Mouse (Mus musculus) layer of hippocampus, adult 18-20 months (tissue): ENCODE measurements at regions not wholly inside any gene's neighbourhood (a gene's known extent, or its start where the extent isn't known, plus 50 kb on each side); places are given as distances from the start of the nearest gene placed in this dataset.

ENCODE experiments used
- DNase-seq, 2 experiments: peaks; one replicate each; pipeline ENCODE4 v3.0.0; 2022; ENCODE audit warnings: low spot score in 2 of 2

DNA sequence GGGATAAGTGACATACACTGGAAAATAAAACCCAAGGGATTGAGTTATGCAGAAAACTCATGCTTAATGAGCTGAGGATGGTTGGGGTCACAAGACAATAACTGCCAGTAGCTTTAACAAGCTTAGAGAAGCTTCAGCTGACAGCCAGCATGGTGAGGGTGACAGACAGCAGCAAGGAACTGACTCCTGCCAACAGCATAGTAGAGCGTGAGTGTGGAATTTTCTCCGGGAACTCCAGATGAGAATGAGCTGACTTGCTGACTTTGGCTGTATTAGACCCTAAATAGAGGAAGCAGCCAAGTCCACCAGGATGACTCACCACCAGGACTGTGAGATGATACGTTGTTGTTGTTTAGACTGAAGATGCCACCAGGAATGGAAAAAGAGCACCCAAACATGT, 788.2 kb downstream of the Adgrl2 start:
- no peak for DNase-seq

DNA sequence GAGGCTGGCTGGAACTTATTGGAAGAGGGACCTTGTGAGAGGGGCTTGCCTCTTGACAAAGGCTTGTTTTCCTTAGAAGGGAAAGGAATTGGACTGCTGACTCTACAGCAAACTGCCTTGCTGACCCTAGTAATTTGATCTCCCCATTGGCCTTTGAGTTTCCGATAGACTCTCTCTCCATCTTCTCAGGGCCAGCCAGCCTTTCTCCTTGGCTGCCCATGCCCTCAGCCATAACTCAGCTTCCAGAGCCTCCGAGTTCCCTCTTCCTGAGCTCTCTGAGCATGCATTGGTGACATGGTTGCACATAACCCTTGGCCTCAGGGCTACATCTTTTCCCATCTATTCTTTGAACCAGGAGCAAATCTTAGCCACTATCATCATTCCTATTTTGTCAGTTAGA, 803.7 kb downstream of the Adgrl2 start:
- no peak for DNase-seq

GRCm38 (mm10) chr3:148167556-148167955, 822.8 kb downstream of the Adgrl2 start:
- DNase-seq = no peak

GRCm38 (mm10) chr3:148159059-148159458, 831.3 kb downstream of the Adgrl2 start:
- no peak for DNase-seq

GRCm38 (mm10) chr3:148158533-148158932, 831.8 kb downstream of the Adgrl2 start:
- DNase-seq = no peak

DNA sequence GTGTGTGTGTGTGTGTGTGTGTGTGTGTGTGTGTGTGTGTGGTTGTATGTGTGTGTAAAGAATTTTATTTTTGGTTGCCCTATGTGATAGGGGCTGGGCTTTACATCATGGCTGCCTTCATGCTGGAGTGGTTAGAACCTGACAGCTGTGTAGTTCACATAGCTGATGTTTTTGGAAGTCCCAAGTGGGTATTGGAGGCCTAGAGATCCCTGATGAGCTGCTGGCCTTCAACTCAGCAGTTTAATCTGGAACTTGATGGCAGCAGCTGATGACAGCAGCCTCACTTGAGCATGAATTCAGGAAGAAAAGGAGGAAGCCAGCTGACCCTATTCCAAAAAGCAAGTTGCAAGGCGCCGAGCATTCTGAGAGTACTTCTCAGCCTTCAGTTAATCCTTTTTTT, 846.6 kb downstream of the Adgrl2 start:
- no peak for DNase-seq

DNA sequence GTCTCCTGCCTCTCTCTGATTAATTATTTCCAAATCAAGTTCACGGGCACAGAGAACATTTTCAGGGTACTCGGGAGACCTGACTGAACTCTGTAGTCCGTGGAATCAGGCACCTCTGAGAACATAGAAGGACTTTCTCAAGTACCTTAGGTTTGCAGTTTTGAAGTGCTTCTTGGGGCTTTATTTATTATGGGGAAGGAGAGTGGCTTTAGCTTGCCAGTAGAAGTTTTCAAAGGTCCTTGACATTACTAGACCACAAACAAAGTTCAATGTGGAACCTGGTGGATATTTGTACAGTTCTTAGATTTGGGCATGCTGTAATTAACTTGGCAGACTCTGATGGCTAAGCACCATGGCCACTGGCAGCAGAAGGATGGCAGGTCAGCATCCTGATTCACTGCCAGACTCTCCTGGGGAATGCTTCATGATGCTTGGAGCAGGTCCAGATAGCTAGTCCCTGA, 853.5 kb downstream of the Adgrl2 start:
- no peak for DNase-seq

DNA sequence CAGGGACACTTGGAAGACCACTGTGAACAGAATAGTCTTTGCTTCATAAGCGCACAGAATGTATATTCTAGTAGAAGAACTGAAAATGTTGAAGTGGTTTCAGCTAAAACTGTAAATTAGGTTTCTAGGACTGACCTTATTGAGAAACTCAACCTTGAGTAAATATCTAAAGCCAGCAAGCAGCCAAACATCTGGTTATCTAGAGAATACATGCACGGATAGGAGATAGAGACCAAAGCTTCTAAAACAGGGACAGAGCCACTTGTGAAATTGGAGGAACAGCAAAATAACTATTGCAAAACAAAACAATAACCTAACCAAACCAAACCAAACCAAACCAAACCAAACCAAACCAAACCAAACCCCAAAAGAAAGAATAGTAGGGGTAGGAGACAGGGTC, 855.7 kb downstream of the Adgrl2 start:
- DNase-seq = no peak

- no peak for DNase-seq
These were observed 874.8 kb downstream of the Adgrl2 start for GRCm38 (mm10) chr3:148115576-148115975.

DNA sequence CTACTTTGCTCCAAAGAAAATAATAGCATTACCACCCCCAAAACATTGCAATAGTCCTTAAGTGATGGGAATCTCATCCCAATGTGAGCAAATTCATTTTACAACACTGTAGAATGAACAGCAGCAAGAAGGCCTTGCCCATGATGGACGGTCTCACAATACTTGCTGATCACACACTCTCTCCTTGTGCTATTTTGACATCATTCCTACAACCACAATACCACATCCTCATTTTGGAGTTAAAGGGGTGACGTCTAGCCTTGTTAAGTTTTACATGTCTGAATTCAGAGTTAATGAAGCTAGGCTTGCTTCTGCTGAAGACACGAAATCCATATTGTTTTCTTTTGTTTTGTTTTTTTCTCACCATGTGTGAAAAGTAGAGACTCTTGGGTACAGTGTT, 878.2 kb downstream of the Adgrl2 start:
- no peak for DNase-seq

DNA sequence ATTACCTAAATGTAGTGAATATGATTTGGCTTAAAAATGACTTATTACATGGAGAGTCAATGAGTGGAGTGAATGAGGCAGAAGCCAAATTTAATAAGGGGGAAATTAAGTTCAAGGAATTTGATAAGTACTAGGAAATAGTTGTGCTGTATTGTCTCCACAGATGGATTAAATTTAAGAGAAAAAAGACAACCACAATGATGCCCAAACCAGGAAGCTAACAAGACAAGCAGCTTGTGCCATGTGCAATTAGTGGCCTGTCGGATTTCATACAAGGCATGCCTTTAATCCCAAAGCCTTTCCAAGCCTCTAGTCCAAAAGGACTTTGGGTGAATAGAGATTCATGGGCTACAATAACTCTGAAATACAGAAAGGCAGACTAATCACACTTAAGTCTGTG, 883.3 kb downstream of the Adgrl2 start:
- no peak for DNase-seq

DNA sequence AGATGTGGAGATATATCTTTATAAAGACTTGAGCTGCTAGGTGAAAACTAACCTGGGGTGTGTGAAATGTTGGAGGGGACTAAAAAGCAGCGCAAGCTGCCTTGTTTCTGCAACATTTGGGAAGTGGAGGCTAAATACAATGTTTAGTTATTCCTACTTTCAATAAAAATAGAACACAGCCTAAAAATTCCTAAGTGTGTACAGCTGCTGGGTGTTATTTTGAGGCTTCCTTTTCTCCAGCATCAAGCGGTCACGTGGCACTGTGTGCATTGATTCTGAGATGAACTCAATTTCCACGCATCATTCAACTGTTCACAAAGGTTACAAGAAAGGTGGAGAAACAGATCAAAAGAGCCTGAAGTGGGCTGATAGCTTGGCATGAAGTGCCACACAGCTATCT, 896.4 kb downstream of the Adgrl2 start:
- no peak for DNase-seq

DNA sequence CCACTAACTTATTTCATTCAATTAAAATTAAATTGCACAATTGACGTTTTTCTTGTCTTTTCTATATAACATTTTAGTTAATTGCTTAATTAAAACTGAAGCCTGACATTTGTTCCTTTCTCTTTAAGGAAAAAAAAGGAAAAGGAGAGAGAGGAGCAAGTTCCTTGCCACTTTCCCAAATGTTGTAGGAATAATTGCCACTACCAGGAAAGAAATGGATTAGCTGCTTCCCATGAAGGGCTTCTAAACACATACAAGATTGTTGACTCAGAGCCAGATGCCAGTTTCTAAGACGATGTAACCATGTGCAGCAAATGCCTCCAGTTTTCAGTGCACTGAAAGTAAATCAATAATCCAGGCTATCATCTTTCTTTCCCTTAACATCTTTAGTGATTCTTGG, 914.5 kb downstream of the Adgrl2 start:
- DNase-seq = no peak

DNA sequence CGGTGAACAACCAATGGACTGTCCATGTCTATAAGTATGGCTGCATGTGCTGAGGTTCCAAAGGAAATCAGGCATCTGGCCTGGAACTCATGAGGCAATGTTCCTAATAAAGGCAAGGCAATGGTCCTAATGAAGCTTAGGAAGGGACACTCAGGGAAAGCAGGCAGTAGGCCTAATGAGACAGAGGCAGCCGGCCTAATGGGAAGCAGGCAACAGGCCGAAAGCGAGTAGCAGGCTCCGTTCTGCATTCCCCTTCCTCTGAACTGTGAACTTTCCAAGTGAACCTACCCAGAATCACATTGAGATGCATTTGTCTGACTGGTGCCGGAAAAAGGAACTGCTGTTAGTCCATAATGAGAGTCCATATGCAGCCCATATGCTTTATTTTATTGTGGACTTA, 923.7 kb downstream of the Adgrl2 start:
- DNase-seq = no peak

DNA sequence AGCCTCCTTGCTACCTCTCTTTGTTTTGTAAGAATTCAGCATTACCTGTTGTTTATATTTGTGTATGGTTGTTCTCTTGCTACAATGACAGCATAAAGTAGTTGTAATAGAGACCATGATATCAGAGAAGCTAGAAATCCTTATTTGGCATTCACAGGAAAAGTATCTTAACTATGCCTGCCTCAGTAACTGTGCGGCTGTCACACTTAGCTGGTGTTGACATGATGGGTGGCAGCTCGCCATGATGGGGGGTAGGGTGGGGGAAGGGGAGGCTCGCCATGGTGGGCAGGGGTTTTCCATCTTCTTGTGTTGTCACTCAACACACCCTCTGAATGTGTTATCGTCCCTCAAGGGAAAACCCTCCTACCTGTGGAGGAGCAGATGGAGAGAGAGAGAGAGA, 934.3 kb downstream of the Adgrl2 start:
- no peak for DNase-seq

DNA sequence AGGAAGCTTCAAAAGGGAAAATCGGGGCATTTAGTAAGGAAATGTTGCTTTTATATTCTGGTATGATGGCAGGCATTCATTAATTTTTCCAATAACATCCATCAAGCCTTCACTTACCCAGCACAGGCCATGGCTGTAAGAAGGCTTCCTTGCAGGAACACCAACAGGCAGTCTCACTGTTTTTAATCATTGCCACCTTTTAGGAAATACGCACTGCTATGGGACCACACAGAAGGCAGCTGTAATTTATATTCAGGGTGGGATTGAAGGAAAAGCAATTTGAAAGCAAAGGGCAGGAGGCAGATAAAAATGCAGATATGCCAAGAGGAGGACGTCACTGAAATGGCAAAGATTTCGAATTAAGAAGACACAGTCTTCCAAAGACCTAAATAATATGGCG, 937.8 kb downstream of the Adgrl2 start:
- no peak for DNase-seq

DNA sequence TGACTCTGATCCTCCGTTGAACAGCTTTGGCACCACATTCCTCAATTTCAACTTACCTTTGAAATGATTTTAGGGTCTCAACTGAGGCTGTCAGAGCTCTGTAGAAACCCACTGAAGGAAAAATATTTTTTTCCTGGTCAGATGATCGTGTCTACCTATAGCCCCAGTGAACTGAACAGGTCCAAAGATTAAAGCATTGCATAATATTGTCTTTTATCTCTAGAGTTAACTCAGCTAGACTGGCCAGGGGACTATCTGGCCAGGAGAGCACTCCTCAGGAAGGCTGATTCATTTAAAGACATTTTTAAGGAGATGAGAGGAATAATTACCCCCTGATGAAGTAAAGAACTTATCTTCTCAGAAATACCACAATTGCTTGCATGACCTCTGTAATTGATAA, 942.1 kb downstream of the Adgrl2 start:
- no peak for DNase-seq

- DNase-seq = no peak
These were observed 957.8 kb downstream of the Adgrl2 start for GRCm38 (mm10) chr3:148032532-148032931.

- DNase-seq = no peak
These were observed 984.5 kb downstream of the Adgrl2 start for GRCm38 (mm10) chr3:148005831-148006230.

DNA sequence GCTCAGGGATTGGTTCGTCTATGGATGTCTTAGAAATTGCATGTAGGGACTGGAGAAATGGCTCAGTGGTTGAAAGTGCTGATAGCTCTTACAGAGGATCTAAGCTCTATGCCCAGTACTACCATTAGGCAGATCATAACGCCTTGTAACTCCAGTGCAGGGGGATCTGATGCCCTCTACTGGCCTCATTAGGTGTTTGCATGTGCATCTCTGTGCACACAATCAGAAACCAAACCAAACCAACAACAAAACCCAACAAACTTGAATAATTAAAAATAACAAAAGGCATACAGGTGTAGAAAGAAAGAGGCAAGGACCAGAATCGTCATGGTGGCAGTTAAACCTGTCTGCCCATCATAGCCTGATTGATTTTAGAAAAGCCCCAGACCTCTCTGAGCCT, 986.3 kb downstream of the Adgrl2 start:
- DNase-seq = no peak

DNA sequence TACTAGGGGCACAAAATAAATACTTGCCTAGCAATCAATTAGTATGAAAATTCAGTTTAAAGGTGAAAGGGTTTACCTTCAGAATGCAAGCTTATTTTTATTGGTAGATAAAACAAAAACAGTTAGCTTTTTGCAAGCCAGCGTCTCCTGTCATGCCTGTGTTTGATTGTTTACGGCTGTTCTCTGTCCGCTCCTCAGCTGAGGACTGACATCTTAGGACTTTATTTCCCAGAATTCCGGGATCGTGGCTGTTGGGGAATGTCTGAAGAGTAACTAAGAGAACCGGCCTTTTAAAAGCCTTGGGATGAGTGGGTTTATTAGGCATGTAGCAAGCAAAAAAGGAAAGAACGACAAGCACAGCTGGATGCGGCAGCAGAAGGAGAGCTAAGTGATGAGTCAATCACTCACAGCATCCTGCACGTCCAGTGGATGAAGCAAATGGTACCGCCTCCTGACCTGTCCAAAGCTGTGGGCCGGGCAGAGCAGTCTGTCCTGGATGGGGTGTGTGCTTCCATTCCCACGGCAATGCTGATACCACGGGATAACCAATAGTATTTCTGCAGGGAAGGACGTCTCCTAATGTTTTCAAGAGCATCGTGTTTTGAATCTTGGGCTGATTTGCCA, 990.9 kb downstream of the Adgrl2 start:
- DNase-seq = no peak

- DNase-seq = no peak
These were observed 998.6 kb downstream of the Adgrl2 start for GRCm38 (mm10) chr3:147991738-147992137.

DNA sequence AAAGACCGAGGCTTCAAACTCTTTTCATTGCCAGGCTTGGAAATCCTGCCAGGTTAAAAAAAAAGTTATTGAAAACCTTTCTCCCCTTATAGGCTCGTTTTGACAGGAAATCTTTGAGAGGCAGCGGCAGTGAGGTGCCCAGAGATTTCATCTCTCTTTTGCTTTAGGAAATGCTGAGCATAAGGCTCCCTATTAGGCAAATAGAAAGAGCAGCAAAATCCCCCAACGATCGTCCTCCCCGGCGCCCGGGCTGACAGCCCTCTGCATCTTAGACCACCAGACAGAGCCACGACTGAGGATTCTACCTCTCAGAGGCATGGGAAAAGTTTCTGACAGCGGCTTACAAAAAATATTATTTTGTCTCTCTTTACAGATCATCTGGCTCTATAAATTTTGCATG, 999.5 kb downstream of the Adgrl2 start:
- DNase-seq = no peak

- DNase-seq = no peak
These were observed 1007.5 kb downstream of the Adgrl2 start for GRCm38 (mm10) chr3:147982831-147983230.
